Mouse (Mus musculus) kidney, adult 9 months (tissue): ENCODE data around the gene Wfikkn1.

Experiments used
- DNase-seq: peaks from one replicate; pipeline ENCODE4 v3.0.0; 2022

Wfikkn1 gene

GRCm38 (mm10) chr17:25880196-25880910 lies at the start of gene Wfikkn1:
Gene Wfikkn1, minus strand, starts transcription at chr17:25880858.
- DNase-seq: peak; percentile 31

DNA sequence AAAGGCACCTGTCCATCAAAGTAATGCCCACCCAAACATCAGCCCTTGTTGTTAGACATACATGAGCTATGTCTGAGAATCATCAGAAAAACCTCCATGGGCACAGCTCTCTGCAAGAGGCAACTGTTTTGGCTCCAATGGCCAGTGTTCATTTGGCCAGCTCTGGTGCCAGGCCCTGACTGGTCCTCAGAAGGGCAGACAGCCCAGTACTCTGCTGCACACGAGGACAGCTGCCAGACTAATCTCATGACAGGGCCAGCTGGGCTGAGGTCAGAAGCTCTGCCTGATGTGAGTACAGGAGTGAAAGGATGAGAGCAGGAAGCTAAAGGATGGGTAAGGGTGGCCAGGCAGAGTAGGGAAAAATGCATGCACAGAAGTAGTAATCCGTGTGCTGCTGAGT lies 44.7 kb upstream of the Wfikkn1 start:
- no peak for DNase-seq

DNA sequence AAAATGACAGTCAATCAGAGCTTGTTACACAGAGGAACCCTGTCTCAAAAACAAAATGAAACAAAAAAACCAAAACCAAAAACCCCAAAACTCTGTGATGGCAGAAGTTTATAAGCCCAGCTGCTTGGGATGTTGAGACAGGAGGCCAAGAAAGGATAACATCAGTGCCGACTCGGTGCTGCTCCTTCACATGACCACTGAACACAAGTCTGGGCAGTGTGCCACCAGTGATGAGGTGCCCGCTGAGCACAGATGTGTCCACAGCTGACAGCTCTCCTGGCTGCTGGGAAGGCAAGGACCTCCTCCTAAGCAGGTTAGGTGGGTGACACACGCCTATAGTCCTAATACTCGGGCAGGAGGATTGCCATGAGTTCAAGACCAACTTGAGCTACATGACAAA lies 41.5 kb upstream of the Wfikkn1 start:
- DNase-seq: peak; percentile 36

GRCm38 (mm10) chr17:25919786-25920642 lies 39.4 kb upstream of the Wfikkn1 start:
- peak; percentile 100 for DNase-seq

GRCm38 (mm10) chr17:25919144-25919785 lies 38.6 kb upstream of the Wfikkn1 start, which contains the start of gene Rab40c:
Gene Rab40c, minus strand, starts transcription at chr17:25919727.
- DNase-seq: no peak

DNA sequence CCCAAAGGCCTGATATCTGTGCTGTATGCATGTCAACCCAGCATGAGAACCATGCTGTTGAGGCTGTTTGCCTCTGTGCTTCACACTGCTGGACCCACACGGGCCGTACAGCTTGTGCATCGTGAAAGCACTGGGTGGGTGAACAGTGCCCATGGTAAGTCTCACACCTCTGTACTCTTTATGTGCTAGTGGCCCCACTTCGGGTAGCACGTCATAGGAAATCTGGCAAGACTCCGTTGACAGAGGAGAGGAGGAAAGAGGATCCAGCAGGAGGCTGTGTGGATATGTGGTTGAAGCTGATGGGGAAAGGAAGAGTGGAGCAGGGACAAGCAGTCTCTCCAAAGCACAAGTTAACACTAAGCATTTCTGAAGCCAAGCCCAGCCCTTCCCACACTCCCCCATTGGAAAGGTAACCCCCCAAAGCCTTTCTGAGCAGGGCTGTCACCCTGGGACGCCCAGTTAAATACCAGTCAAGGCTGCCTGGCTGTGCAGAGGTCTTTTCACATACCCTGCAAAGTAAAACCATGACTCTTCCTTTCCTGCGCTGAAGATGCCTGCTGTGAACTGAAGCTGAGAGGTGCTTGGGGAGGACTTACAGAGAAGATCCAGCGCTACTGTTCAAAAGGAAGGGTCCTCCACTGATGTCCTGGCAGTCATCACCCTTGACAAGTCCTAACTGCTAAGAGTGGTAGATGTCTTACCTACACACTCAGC lies 37.5 kb upstream of the Wfikkn1 start:
- no peak for DNase-seq

DNA sequence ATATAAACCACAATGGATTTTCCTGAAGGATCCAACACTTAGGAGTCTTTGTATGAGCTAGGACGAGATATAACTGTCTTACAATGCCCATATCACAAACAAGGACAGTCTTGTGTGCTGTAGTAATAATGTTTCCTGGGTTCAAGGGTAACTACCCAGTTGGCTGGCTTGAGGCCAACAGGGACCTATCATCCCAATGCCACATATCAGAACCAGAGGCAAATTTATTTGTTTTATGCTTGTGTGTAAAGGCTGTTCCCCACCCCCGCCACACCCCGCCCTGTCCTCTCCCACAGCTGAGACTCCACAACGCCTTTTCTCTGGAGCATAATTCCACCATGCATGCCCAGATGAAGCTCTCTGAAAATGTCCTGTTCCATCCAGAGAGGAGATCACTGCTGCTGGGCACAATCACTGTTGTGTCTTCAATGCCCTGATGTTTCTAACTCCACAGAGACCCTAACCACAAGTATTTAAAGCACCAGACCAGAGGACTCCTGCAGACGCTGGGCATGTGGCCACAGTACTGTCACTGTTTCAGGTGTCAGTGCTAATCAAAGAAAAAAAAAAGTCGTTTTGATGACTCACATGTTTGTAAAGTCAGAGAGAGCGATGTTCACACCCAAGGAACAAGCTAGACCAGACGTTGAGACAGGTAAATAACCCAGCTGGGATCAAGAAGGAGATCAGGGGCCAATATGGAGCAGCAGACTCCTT lies 36.4 kb upstream of the Wfikkn1 start:
- no peak for DNase-seq

GRCm38 (mm10) chr17:25914295-25914694 lies 33.6 kb upstream of the Wfikkn1 start:
- DNase-seq: no peak

- DNase-seq: no peak
These were observed 33.2 kb upstream of the Wfikkn1 start for GRCm38 (mm10) chr17:25913877-25914275.

- DNase-seq: peak; percentile 47
These were observed 32.7 kb upstream of the Wfikkn1 start for GRCm38 (mm10) chr17:25913186-25913876.

- peak; percentile 37 for DNase-seq
These were observed 31.2 kb upstream of the Wfikkn1 start for GRCm38 (mm10) chr17:25911816-25912215.

DNA sequence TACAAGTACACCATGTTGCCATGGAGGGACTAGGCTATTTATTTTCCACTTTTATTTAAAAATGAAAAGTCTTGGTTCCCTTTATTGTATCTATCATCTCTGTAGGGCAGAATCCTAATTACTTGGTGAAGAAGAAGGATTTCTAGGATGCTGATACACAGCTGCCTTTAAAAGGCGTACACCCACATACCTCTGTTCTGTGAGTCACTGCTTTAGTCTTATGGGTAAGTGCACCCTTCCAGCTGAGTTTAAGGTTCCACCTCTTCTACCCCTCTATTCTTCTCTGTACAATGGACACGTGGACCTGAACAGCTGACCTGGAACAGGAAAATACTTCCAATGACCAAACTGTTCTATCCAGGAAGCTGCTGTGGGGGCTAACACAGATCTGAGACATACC lies 27.0 kb upstream of the Wfikkn1 start:
- no peak for DNase-seq

DNA sequence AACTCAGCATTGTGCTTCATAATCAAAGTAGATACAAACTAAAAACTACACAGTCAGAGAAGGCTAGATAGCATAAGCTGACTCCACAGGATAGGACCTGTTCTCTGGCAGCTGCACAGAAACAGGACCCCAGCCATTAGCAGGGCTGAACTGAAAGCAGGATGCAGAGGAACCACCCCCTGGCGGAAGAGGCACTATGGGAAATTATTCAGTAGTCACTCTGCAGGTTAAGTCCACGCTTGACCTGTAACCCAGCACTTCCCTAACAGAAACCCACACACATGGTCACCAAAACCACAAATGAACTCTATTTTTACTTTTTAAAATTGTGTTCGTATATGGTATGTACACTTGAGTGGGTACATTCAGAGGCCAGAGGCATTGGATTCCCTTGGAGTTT lies 22.4 kb upstream of the Wfikkn1 start:
- DNase-seq: no peak

GRCm38 (mm10) chr17:25900193-25900592 lies 19.5 kb upstream of the Wfikkn1 start:
- DNase-seq: no peak

- DNase-seq: no peak
These were observed 15.2 kb upstream of the Wfikkn1 start for GRCm38 (mm10) chr17:25895891-25896290.

DNA sequence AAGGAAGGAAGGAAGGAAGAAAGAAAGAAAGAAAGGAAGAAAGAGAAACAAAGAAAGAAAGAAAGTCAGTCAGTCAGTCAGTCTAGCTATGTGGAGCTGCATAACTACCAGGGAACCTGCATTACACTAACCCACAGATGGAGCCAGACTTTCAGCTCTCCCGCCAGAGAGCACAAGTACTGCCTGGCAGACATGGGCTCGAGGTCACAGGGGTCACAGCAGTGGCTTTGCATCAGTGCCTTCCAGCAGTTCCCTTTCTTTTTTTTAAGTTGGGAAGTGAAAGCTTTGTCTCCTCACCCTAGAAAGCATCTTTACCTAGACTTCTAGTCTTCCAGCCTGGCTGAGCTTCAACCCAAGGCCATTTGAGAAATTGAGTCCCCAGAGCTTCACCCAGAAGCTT lies 14.8 kb upstream of the Wfikkn1 start:
- peak; percentile 61 for DNase-seq

DNA sequence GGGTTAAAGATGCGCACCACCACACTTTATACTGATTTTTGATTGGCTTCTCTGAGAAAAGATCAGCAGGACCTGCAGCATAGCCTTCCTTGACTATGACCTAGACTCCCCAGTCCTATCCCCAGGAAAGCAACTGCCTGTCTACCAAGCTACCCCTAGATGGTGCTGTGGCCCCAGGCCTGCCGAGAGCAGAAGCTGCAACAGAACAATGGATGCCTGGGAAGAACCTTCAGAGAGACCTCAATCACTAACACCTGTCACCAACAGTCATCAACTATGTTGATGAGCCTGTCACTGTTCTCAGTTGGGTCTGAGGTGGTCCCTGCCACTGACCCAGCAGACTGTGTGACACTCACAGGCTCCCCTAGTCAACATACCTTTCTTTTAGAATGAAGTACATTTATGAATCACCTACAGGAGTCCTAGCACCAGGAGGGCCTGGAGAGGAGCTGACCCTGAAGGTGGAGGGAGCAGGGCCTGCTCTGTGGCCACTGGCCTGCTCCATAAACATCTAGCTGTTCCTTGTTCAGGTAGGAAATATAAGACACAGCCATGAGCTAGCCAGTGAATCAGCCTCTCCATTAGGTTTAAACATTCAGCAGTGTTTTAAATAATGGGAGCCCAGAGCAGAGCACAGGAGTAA lies 13.4 kb upstream of the Wfikkn1 start:
- DNase-seq: peak; percentile 80

- no peak for DNase-seq
These were observed 8.2 kb upstream of the Wfikkn1 start for GRCm38 (mm10) chr17:25888837-25889236.

DNA sequence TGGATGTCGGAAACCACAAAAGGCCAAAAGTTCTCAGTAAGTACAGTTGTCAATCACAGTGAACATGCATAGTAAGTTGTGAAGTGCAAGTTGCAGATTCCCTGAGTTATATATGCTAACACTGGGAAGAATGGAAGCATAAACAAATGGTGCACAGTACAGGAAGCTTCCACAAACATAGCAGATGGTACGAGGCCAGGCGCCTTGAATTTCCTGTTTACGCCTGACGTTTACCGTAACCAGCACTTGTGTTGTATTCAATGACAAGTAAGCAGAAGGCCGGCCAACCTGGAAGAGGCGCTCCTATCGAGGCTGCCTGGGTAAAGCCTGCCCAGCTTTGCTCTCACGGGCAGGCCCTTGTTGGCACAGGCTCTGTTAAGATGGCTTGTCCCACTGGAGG lies 6.8 kb upstream of the Wfikkn1 start:
- no peak for DNase-seq

GRCm38 (mm10) chr17:25886806-25887205 lies 6.1 kb upstream of the Wfikkn1 start:
- no peak for DNase-seq

DNA sequence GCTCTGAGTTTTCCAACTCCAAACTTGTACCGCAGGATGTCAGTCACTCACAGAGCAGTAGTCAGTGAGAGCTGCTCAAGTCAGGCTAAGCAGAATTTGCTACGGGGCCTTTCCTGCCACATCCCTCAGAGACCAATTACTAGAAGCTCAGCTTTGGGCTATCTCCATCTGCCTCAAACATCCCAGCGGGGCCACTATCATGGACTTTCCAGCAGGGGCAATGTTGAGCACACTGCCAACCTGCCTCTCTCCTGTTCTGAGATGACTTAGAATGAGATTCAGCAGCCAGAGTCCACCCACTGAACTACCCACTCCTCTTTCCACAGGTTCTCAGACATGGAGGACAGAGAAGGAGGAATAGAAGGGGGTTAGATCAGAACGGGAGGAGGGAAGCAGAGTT lies 5.0 kb upstream of the Wfikkn1 start:
- DNase-seq: peak; percentile 43
